Mouse (Mus musculus): ENCODE measurements at regions not wholly inside any gene's neighbourhood (a gene's known extent, or its start where the extent isn't known, plus 50 kb on each side); places are given as distances from the start of the nearest gene placed in this dataset.

- peak; percentile 43 for ATAC-seq (ENCODE audit: insufficient number of reproducible peaks, insufficient read depth, low FRiP score, low read depth)
- WGBS: 8% methylated on average over 8 of the region's 8 CpGs
- Histone ChIP-seq H3K9ac (replicated peaks; ENCODE audit: low read depth, low read length) (peak overlapping the region; percentile 68), H3K4me1 (ENCODE audit: control insufficient read depth, insufficient read depth, low read length) (peaks cover 6% of the 10 kb centered on the region; the same call in 1 of the 2 replicates), H3K27ac (ENCODE audit: low read length) (peak overlapping the region; percentile 99), H3K36me3 (ENCODE audit: control insufficient read depth, insufficient read depth, low read length) (no peaks in the 10 kb centered on the region; the same call in 1 of the 2 replicates), H3K27me3 (ENCODE audit: control insufficient read depth, insufficient read depth, low read length) (no peaks in the 10 kb centered on the region), H3K4me3 (ENCODE audit: low read depth, low read length) (peak overlapping the region; percentile 60), H3K9me3 (ENCODE audit: control insufficient read depth, low read depth, low read length) (no peaks in the 10 kb centered on the region), H3K4me2 (replicated peaks; ENCODE audit: low read depth, low read length) (peak overlapping the region; percentile 69)
These were observed 270.9 kb downstream of the Gm11146 start for GRCm38 (mm10) chr16:77330996-77331395.

GRCm38 (mm10) chr16:77329711-77330530, 272.0 kb downstream of the Gm11146 start:
- no peaks in the 10 kb centered on the region for H3K9me3 ChIP-seq (ENCODE audit: control insufficient read depth, low read depth, low read length)
- peak; percentile 80 for ATAC-seq (ENCODE audit: insufficient number of reproducible peaks, insufficient read depth, low FRiP score, low read depth)
- H3K4me2 ChIP-seq (replicated peaks; ENCODE audit: low read depth, low read length): peak overlapping the region; percentile 69
- H3K36me3 ChIP-seq (ENCODE audit: control insufficient read depth, insufficient read depth, low read length): no peaks in the 10 kb centered on the region; the same call in 1 of the 2 replicates
- peak overlapping the region; percentile 60 for H3K4me3 ChIP-seq (ENCODE audit: low read depth, low read length)
- no peaks in the 10 kb centered on the region for H3K27me3 ChIP-seq (ENCODE audit: control insufficient read depth, insufficient read depth, low read length)
- H3K9ac ChIP-seq (replicated peaks; ENCODE audit: low read depth, low read length): peak overlapping the region; percentile 68
- WGBS: 5% methylated on average over 10 of the region's 10 CpGs
- H3K27ac ChIP-seq (ENCODE audit: low read length): peak overlapping the region; percentile 99
- peaks cover 6% of the 10 kb centered on the region; the same call in 1 of the 2 replicates for H3K4me1 ChIP-seq (ENCODE audit: control insufficient read depth, insufficient read depth, low read length)

- Histone ChIP-seq H3K36me3 (ENCODE audit: control insufficient read depth, insufficient read depth, low read length) (no peaks in the 10 kb centered on the region; the same call in 1 of the 2 replicates), H3K9ac (replicated peaks; ENCODE audit: low read depth, low read length) (peak overlapping the region; percentile 68), H3K4me1 (ENCODE audit: control insufficient read depth, insufficient read depth, low read length) (peaks cover 6% of the 10 kb centered on the region; the same call in 1 of the 2 replicates), H3K27me3 (ENCODE audit: control insufficient read depth, insufficient read depth, low read length) (no peaks in the 10 kb centered on the region), H3K4me2 (replicated peaks; ENCODE audit: low read depth, low read length) (peak overlapping the region; percentile 69), H3K4me3 (ENCODE audit: low read depth, low read length) (peak overlapping the region; percentile 60), H3K27ac (ENCODE audit: low read length) (peak overlapping the region; percentile 99), H3K9me3 (ENCODE audit: control insufficient read depth, low read depth, low read length) (no peaks in the 10 kb centered on the region)
- WGBS: 1% methylated on average over 17 of the region's 17 CpGs
- ATAC-seq (ENCODE audit: insufficient number of reproducible peaks, insufficient read depth, low FRiP score, low read depth): peak; percentile 57
These were observed 272.7 kb downstream of the Gm11146 start for GRCm38 (mm10) chr16:77329160-77329691.

- Histone ChIP-seq H3K27ac (ENCODE audit: low read length) (peak overlapping the region; percentile 99), H3K27me3 (ENCODE audit: control insufficient read depth, insufficient read depth, low read length) (no peaks in the 10 kb centered on the region), H3K4me3 (ENCODE audit: low read depth, low read length) (peak overlapping the region; percentile 60), H3K4me1 (ENCODE audit: control insufficient read depth, insufficient read depth, low read length) (peaks cover 6% of the 10 kb centered on the region; the same call in 1 of the 2 replicates), H3K36me3 (ENCODE audit: control insufficient read depth, insufficient read depth, low read length) (no peaks in the 10 kb centered on the region; the same call in 1 of the 2 replicates), H3K9ac (replicated peaks; ENCODE audit: low read depth, low read length) (peak overlapping the region; percentile 68), H3K4me2 (replicated peaks; ENCODE audit: low read depth, low read length) (peak overlapping the region; percentile 69), H3K9me3 (ENCODE audit: control insufficient read depth, low read depth, low read length) (no peaks in the 10 kb centered on the region)
- 19% methylated on average over 6 of the region's 6 CpGs for WGBS
- no peak for ATAC-seq (ENCODE audit: insufficient number of reproducible peaks, insufficient read depth, low FRiP score, low read depth)
These were observed 273.2 kb downstream of the Gm11146 start for GRCm38 (mm10) chr16:77328628-77329159.

GRCm38 (mm10) chr16:77328049-77328448, 273.8 kb downstream of the Gm11146 start:
- Histone ChIP-seq H3K9ac (replicated peaks; ENCODE audit: low read depth, low read length) (no peak overlapping the region), H3K4me1 (ENCODE audit: control insufficient read depth, insufficient read depth, low read length) (peaks cover 6% of the 10 kb centered on the region; the same call in 1 of the 2 replicates), H3K27ac (ENCODE audit: low read length) (no peak overlapping the region), H3K4me3 (ENCODE audit: low read depth, low read length) (no peak overlapping the region), H3K9me3 (ENCODE audit: control insufficient read depth, low read depth, low read length) (no peaks in the 10 kb centered on the region), H3K4me2 (replicated peaks; ENCODE audit: low read depth, low read length) (no peak overlapping the region), H3K27me3 (ENCODE audit: control insufficient read depth, insufficient read depth, low read length) (no peaks in the 10 kb centered on the region), H3K36me3 (ENCODE audit: control insufficient read depth, insufficient read depth, low read length) (no peaks in the 10 kb centered on the region)
- WGBS: 59% methylated on average over 5 of the region's 5 CpGs
- no peak for ATAC-seq (ENCODE audit: insufficient number of reproducible peaks, insufficient read depth, low FRiP score, low read depth)

GRCm38 (mm10) chr16:77322338-77322737, 279.6 kb downstream of the Gm11146 start:
- Histone ChIP-seq H3K4me2 (replicated peaks; ENCODE audit: low read depth, low read length) (no peak overlapping the region), H3K36me3 (ENCODE audit: control insufficient read depth, insufficient read depth, low read length) (no peaks in the 10 kb centered on the region), H3K27ac (ENCODE audit: low read length) (no peak overlapping the region), H3K4me1 (ENCODE audit: control insufficient read depth, insufficient read depth, low read length) (peaks cover 4% of the 10 kb centered on the region; the same call in 1 of the 2 replicates), H3K9me3 (ENCODE audit: control insufficient read depth, low read depth, low read length) (no peaks in the 10 kb centered on the region), H3K4me3 (ENCODE audit: low read depth, low read length) (no peak overlapping the region), H3K9ac (replicated peaks; ENCODE audit: low read depth, low read length) (no peak overlapping the region), H3K27me3 (ENCODE audit: control insufficient read depth, insufficient read depth, low read length) (no peaks in the 10 kb centered on the region)
- 17% methylated on average over 5 of the region's 5 CpGs for whole genome bisulfite sequencing
- ATAC-seq (ENCODE audit: insufficient number of reproducible peaks, insufficient read depth, low FRiP score, low read depth): no peak

- no peak for ATAC-seq (ENCODE audit: insufficient number of reproducible peaks, insufficient read depth, low FRiP score, low read depth)
These were observed 283.7 kb downstream of the Gm11146 start for GRCm38 (mm10) chr16:77318150-77318549.

GRCm38 (mm10) chr16:77315354-77315753, 286.5 kb downstream of the Gm11146 start:
- H3K9ac ChIP-seq (replicated peaks; ENCODE audit: low read depth, low read length): no peak overlapping the region
- H3K36me3 ChIP-seq (ENCODE audit: control insufficient read depth, insufficient read depth, low read length): no peaks in the 10 kb centered on the region
- no peak for ATAC-seq (ENCODE audit: insufficient number of reproducible peaks, insufficient read depth, low FRiP score, low read depth)
- no peaks in the 10 kb centered on the region for H3K9me3 ChIP-seq (ENCODE audit: control insufficient read depth, low read depth, low read length)
- no peaks in the 10 kb centered on the region for H3K4me1 ChIP-seq (ENCODE audit: control insufficient read depth, insufficient read depth, low read length)
- H3K27ac ChIP-seq (ENCODE audit: low read length): no peak overlapping the region
- H3K4me3 ChIP-seq (ENCODE audit: low read depth, low read length): no peak overlapping the region
- no peaks in the 10 kb centered on the region for H3K27me3 ChIP-seq (ENCODE audit: control insufficient read depth, insufficient read depth, low read length)
- no peak overlapping the region for H3K4me2 ChIP-seq (replicated peaks; ENCODE audit: low read depth, low read length)
- 64% methylated on average over 1 of the region's 1 CpGs for WGBS

More at GRCm38 (mm10) chr16:77318150-77318549, 283.7 kb downstream of the Gm11146 start:
- 94% methylated on average over 1 of the region's 1 CpGs for WGBS
- Histone ChIP-seq H3K27me3 (ENCODE audit: control insufficient read depth, insufficient read depth, low read length) (no peaks in the 10 kb centered on the region), H3K27ac (ENCODE audit: low read length) (no peak overlapping the region), H3K9ac (replicated peaks; ENCODE audit: low read depth, low read length) (no peak overlapping the region), H3K4me3 (ENCODE audit: low read depth, low read length) (no peak overlapping the region), H3K4me1 (ENCODE audit: control insufficient read depth, insufficient read depth, low read length) (peaks cover 4% of the 10 kb centered on the region; the same call in 1 of the 2 replicates), H3K36me3 (ENCODE audit: control insufficient read depth, insufficient read depth, low read length) (no peaks in the 10 kb centered on the region), H3K4me2 (replicated peaks; ENCODE audit: low read depth, low read length) (no peak overlapping the region), H3K9me3 (ENCODE audit: control insufficient read depth, low read depth, low read length) (no peaks in the 10 kb centered on the region)
